Mouse (Mus musculus) bone marrow, adult 2 months (tissue): Measurements from ENCODE around the gene BC034090.

Experiments
- CTCF ChIP-seq: fragments of 200-500 bp; IDR thresholded peaks from 2 replicates; pipeline ENCODE4 v1.5.1; 2011; ENCODE audit warnings: low read length, control low read depth; ENCODE audit not compliant: control insufficient read depth, insufficient read depth
- POLR2A ChIP-seq: fragments of 200-500 bp; IDR thresholded peaks from 2 replicates; pipeline ENCODE4 v1.6.1; 2011; ENCODE audit warnings: low read depth, mild to moderate bottlenecking, control low read depth, low read length, borderline replicate concordance; ENCODE audit not compliant: control insufficient read depth

- TF ChIP-seq POLR2A (no peak), CTCF (no peak)
Observed at GRCm38 (mm10) chr1:155244771-155245211, 547 bp upstream of the BC034090 start.
